Mouse (Mus musculus) liver, embryonic 15.5 days (tissue): Measurements from ENCODE around the gene Usp12. TPM values are rescaled to one million over a fixed set of nuclear protein-coding genes. Genes with fewer than 3 reads are reported as not detected.

ENCODE experiments used
- ATAC-seq: fragments of 200-750 bp; cut with Nextera tagmentation; 2 replicates; pipeline ENCODE4 v1.8.0; 2017; ENCODE audit warnings: moderate number of reproducible peaks, mild to moderate bottlenecking, moderate library complexity; ENCODE audit not compliant: insufficient read depth
- H3K27ac ChIP-seq: fragments of 300-500 bp; sonication (generic); replicated peaks from 2 replicates; pipeline ENCODE4 v1.5.1; 2015; ENCODE audit warnings: mild to moderate bottlenecking, inconsistent platforms
- H3K27me3 ChIP-seq: fragments of 300-500 bp; sonication (generic); 2 replicates; pipeline ENCODE4 v1.6.1; 2015; ENCODE audit warnings: mild to moderate bottlenecking, inconsistent platforms
- H3K36me3 ChIP-seq: fragments of 300-500 bp; sonication (generic); replicated peaks from 2 replicates; pipeline ENCODE4 v1.6.1; 2015; ENCODE audit warnings: moderate library complexity, mild to moderate bottlenecking, inconsistent platforms
- H3K4me1 ChIP-seq: fragments of 300-500 bp; sonication (generic); replicated peaks from 2 replicates; pipeline ENCODE4 v1.6.1; 2015; ENCODE audit warnings: inconsistent platforms
- H3K4me2 ChIP-seq: fragments of 300-500 bp; sonication (generic); 2 replicates; pipeline ENCODE4 v1.6.1; 2015; ENCODE audit warnings: moderate library complexity, mild to moderate bottlenecking, inconsistent platforms
- H3K4me3 ChIP-seq: fragments of 300-500 bp; sonication (generic); replicated peaks from 2 replicates; pipeline ENCODE4 v1.5.1; 2015; ENCODE audit warnings: mild to moderate bottlenecking, inconsistent platforms
- H3K9ac ChIP-seq: fragments of 300-500 bp; sonication (generic); 2 replicates; pipeline ENCODE4 v1.6.1; 2015; ENCODE audit warnings: moderate library complexity, mild to moderate bottlenecking, inconsistent platforms
- H3K9me3 ChIP-seq: fragments of 300-500 bp; sonication (generic); replicated peaks from 2 replicates; pipeline ENCODE4 v1.6.1; 2016; ENCODE audit warnings: inconsistent platforms
- WGBS: fragments of 180-500 bp; shearing (Covaris S2); methylation state at CpG from one replicate; pipeline ENCODE4 v1.1.7; 2015; ENCODE audit warnings: mixed read lengths; ENCODE audit not compliant: insufficient replicate concordance; 5-methylcytosine and 5-hydroxymethylcytosine counted together
- polyA plus RNA-seq: library from polyadenylated mRNA; unstranded; fragments of >200 nt; fragmentation: Nextera tagmentation; extraction: Ambion mirVana; gene quantifications from 2 replicates; pipeline ENCODE4 v1.2.1, GENCODE M21; 2015

The Usp12 gene
- polyA plus RNA-seq, 1 experiment from 2014 or later: 7.5 TPM

DNA sequence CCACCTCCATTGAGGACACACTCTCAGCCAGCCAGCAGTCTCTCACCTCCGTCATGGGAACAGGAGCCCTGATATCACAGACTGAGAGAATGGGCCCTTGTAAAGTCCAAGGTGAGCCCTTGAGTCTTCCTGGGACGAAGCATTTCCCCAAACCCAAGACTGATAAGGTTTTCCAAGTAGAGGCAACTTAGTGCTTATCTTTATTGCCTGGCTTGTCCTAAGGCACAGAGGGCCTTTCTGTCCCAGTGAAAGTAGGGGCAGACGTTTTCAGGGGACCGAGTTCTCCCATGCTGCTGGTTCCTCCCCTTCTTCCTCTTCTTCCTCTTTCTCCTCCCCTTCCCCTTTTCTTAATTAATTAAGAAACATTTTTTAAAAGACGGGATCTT lies 101.8 kb downstream of the Usp12 start:
- H3K4me2 ChIP-seq: peak overlapping the region; percentile 61
- peak overlapping the region; percentile 88 for H3K27ac ChIP-seq
- peaks cover 63% of the 10 kb centered on the region for H3K4me1 ChIP-seq
- peak overlapping the region; percentile 44 for H3K9ac ChIP-seq
- H3K36me3 ChIP-seq: no peaks in the 10 kb centered on the region
- H3K9me3 ChIP-seq: no peaks in the 10 kb centered on the region
- no peaks in the 10 kb centered on the region for H3K27me3 ChIP-seq
- WGBS: 9% methylated on average over 5 of the region's 5 CpGs
- peak; percentile 84 for ATAC-seq
- peak overlapping the region; percentile 17 for H3K4me3 ChIP-seq

DNA sequence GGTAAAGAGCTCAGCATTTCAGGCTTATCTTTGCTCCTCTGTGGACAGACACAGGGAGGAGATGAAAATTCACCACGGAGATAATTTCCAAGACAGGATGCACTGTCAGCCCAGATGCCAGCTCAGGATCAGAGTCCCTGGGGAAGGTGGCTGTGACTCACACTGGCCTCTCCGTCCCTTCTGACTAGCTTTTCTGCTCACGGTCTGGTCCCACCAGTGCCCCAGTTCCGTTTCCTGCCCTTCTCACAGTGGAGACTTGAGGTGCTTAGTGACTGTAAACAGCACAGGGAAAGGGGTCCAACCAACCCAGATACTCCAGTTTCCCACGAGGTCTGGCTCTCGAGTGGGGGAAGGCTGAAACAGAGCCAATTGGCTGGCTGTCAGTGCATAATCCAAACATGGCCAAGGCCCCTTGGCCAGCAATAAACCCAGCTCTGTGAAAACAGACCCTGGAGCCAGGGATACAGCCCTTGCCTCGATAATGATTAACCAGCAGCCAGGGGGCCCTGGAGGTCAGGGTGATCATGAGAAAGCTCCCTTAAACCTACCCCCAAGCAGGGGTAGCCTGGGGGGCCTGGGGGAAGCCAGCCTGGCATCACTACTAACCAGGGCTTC lies 102.3 kb downstream of the Usp12 start:
- Histone ChIP-seq H3K9me3 (no peaks in the 10 kb centered on the region), H3K36me3 (no peaks in the 10 kb centered on the region), H3K9ac (peak overlapping the region; percentile 44), H3K27ac (peak overlapping the region; percentile 88), H3K27me3 (no peaks in the 10 kb centered on the region), H3K4me2 (peak overlapping the region; percentile 61), H3K4me1 (peaks cover 68% of the 10 kb centered on the region), H3K4me3 (peak overlapping the region; percentile 17)
- ATAC-seq: peak; percentile 26
- 29% methylated on average over 7 of the region's 7 CpGs for WGBS

DNA sequence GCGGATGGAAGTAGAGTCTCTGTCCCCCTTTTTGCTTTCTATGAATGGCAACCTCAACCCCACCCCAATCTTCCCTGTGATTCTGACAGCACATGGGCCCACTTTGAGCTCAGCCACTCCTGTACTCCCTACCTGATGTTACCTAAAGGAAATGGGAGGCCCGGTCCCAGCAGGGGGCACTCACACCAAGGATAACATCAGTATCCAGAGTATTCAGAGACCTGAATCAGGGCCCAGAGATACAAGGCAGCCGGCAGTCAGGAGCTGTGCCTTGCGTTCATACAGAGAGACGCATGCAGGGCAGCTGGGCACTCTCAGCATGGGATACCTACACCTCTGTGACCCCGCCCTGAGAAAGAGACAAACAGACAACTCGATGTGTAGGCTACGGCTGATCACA lies 103.1 kb downstream of the Usp12 start:
- Histone ChIP-seq H3K4me2 (peak overlapping the region; percentile 61; the same call in 1 of the 2 replicates), H3K27ac (peak overlapping the region; percentile 88), H3K36me3 (no peaks in the 10 kb centered on the region), H3K4me3 (no peak overlapping the region), H3K4me1 (peaks cover 67% of the 10 kb centered on the region), H3K27me3 (no peaks in the 10 kb centered on the region), H3K9me3 (no peaks in the 10 kb centered on the region), H3K9ac (peak overlapping the region; percentile 44)
- ATAC-seq: peak; percentile 14
- WGBS: 50% methylated on average over 8 of the region's 8 CpGs

DNA sequence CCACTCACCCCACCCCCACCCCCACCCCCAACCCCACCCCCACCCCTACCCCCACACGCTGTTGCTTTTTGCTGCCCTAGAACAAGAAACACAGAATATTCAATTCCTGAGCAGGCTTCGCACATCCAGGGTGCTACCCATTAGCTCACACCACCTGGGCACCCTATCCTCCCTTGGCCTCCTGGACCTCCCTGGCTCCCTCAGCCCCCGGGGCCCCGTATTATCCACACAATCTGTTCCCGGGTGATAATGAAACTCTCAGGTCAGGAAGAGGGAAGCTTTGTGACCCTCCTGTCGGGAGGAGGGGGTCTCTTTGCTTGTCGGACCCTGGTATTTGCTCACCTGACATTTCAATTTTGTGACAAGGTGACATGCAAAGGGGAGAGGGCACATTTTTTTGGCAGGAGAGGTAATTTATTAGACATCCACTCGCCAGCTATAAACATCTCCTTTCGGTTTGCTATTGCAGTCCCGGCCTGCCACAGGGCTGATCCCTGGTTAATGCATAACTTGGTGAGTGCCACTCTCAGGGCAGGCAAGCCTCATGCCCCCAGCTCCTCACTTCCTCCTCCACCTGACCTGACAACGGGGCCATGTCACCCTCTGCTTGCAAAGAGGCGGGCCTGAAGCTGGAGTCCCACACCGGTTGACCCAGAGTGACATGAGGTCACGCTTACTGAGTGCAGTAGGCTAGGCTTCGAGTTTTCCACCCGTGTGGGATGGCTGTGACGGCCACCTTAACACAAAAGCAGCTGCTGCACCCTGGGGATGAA lies 107.1 kb downstream of the Usp12 start:
- Histone ChIP-seq H3K36me3 (no peaks in the 10 kb centered on the region), H3K27ac (peak overlapping the region; percentile 79), H3K4me1 (peaks cover 63% of the 10 kb centered on the region), H3K9ac (no peak overlapping the region), H3K4me3 (peak overlapping the region; percentile 13), H3K27me3 (no peaks in the 10 kb centered on the region; the same call in 1 of the 2 replicates), H3K4me2 (peak overlapping the region; percentile 32), H3K9me3 (no peaks in the 10 kb centered on the region)
- ATAC-seq: peak; percentile 74
- 53% methylated on average over 17 of the region's 17 CpGs for WGBS

DNA sequence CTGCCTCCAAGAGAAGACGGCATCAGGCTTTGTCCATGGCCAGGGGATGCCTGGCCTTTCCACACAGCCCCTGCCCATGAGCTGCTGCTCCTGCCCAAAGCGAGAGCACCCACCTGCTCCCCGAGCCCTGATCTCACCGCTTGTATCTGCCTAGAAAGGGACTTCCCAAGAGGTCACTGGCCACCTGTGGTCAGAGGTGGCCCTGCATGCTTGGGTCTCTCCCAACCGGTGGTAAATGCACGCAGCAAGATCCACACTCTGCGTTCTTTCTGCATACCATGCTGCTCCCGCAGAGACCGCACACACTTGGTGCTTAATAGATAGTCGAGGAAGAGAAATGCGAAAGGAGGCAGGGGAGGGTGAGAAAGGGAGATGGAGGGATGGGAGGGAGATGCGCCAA lies 107.9 kb downstream of the Usp12 start:
- no peaks in the 10 kb centered on the region; the same call in 1 of the 2 replicates for H3K27me3 ChIP-seq
- H3K9me3 ChIP-seq: no peaks in the 10 kb centered on the region
- 69% methylated on average over 12 of the region's 12 CpGs for WGBS
- H3K4me3 ChIP-seq: no peak overlapping the region
- H3K9ac ChIP-seq: no peak overlapping the region; the same call in 1 of the 2 replicates
- no peak for ATAC-seq
- peak overlapping the region; percentile 32 for H3K4me2 ChIP-seq
- peak overlapping the region; percentile 79; the same call in 1 of the 2 replicates for H3K27ac ChIP-seq
- no peaks in the 10 kb centered on the region for H3K36me3 ChIP-seq
- peaks cover 61% of the 10 kb centered on the region for H3K4me1 ChIP-seq

Other genes with a start within 250 kb of the Usp12 start
- gene Gm3415, start 238.9 kb downstream of the Usp12 start, polyA plus RNA-seq: not detected in 2 replicates
- gene Gpr12, start 209.8 kb downstream of the Usp12 start, polyA plus RNA-seq: 0.09 and 0.25 TPM in 2 replicates
- 224 and 276 TPM in 2 replicates for gene Rpl21, start 37.9 kb upstream of the Usp12 start, polyA plus RNA-seq
- 1.8 and 2.1 TPM in 2 replicates for gene Rasl11a, start 50.1 kb upstream of the Usp12 start, polyA plus RNA-seq
- gene Gtf3a, start 153.7 kb upstream of the Usp12 start, polyA plus RNA-seq: 44.6 and 47.4 TPM in 2 replicates
- gene Mtif3, start 168.8 kb upstream of the Usp12 start, polyA plus RNA-seq: 9.4 and 11.6 TPM in 2 replicates